Mouse (Mus musculus): ENCODE measurements around the gene Dtx3l. TPM values are rescaled to one million over a fixed set of nuclear protein-coding genes. Genes with fewer than 3 reads are reported as not detected.
A peak's percentile ranks its signal among the peaks of the same experiment; 100 is the strongest.
"Not testable (repeated sequence)": the region's sequence is repeated elsewhere in the genome, so short reads cannot be mapped to it uniquely, and the experiment has no call there.

The Dtx3l gene
- total and polyA plus RNA-seq, 3 experiments: 3.5 to 17.5 (median 15.4) TPM

DNA sequence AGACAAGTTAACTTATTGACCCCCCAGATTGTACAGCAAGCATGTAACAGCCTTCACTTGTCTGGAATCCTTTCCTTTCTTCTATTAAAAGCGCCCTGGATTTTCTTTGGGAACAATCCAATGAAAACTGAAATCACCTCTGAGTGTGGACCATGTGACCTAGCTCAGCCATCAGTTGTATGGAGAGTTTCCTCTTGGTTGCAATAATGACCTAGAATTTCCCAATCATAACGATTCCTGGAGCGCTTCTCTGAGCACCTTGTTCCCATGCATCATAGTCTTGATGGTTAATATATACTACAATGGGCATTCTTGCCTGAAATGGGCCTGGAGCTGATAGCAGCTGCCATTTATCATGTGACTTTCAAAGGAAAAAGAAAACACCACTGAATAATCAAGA, 38.4 kb downstream of the Dtx3l start:
- Histone ChIP-seq H3K4me1 (ENCODE audit: insufficient read depth, low read depth, low read length) (peaks cover 22% of the 10 kb centered on the region), H3K9me3 (replicated peaks) (peaks cover 5% of the 10 kb centered on the region), H3K27me3 (ENCODE audit: insufficient read depth, low read length) (no peaks in the 10 kb centered on the region), H3K36me3 (replicated peaks) (no peaks in the 10 kb centered on the region), H3K4me3 (ENCODE audit: low read depth, low read length) (no peak overlapping the region)
- TF ChIP-seq GATA2 (IDR thresholded peaks at IDR 0.05; ENCODE audit: borderline replicate concordance, low read depth, low read length) (no peak), CTCF (IDR thresholded peaks at IDR 0.05; ENCODE audit: low read depth, low read length) (no peak), TAL1 (conservative IDR thresholded peaks at IDR 0.05; ENCODE audit: low read depth, low read length) (no peak)
- ATAC-seq (ENCODE audit: extremely low read depth, insufficient number of reproducible peaks, low FRiP score, poor library complexity, severe bottlenecking): no peak
- DNase-seq (ENCODE audit: low spot score): no peak

DNA sequence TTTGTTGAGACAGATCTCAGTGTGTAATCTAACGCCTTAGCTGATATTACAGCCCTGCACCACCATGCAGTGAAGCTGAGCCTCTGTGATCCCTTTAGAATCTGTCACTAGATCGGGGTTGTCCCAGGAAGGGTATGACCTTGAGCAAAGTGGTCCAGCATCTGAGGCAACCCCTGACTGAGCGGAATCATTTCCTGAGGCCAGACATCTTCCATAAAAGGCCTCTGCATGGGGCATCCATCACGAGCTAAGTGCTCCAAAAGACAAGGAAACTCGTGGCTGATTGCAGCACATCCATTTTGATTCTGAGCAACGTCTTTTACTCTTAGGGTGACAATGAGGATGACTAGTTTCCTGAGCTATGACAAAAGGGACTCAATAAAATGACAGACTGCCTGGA, 44.0 kb downstream of the Dtx3l start:
- H3K36me3 ChIP-seq (replicated peaks): no peaks in the 10 kb centered on the region
- TF ChIP-seq CTCF (IDR thresholded peaks at IDR 0.05; ENCODE audit: low read depth, low read length): no peak
- no peak for TF ChIP-seq POLR2AphosphoS5 (IDR thresholded peaks at IDR 0.05; ENCODE audit: insufficient replicate concordance, low read depth, low read length)
- TF ChIP-seq GATA1 (IDR thresholded peaks at IDR 0.05; ENCODE audit: borderline replicate concordance, low read length): no peak
- no peak for TF ChIP-seq GATA2 (IDR thresholded peaks at IDR 0.05; ENCODE audit: borderline replicate concordance, low read depth, low read length)
- no peak for TF ChIP-seq TAL1 (conservative IDR thresholded peaks at IDR 0.05; ENCODE audit: low read depth, low read length)
- ATAC-seq (ENCODE audit: extremely low read depth, insufficient number of reproducible peaks, low FRiP score, poor library complexity, severe bottlenecking) (no peak), DNase-seq (ENCODE audit: low spot score) (no peak)
- H3K9me3 ChIP-seq (replicated peaks): no peaks in the 10 kb centered on the region
- no peak overlapping the region for H3K4me3 ChIP-seq (ENCODE audit: low read depth, low read length)
- H3K4me1 ChIP-seq (ENCODE audit: insufficient read depth, low read depth, low read length): peaks cover 4% of the 10 kb centered on the region
- peaks cover 7% of the 10 kb centered on the region; the same call in 1 of the 2 replicates for H3K27me3 ChIP-seq (ENCODE audit: insufficient read depth, low read length)

DNA sequence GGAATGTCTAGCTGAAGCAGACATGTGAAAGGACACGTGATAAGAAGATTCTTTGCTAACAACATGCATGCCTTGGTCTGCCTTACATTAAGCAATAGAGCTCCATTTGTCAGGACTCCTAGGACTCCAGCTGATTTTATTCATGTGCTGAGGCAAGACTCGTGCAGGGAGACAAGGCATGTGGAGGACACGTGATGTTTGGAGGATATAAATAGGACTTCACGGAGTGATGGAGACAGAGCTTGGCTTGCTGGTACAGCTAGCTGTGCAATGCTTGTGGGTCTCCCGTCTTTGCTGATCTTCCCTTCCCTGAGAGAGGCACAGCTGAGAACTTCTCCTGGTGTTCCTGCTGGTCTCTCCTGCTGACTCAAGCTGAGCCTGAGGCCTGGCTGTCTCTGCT, 47.3 kb downstream of the Dtx3l start:
- H3K9me3 ChIP-seq (replicated peaks); H3K36me3 ChIP-seq (replicated peaks); H3K27me3 ChIP-seq (ENCODE audit: insufficient read depth, low read length); DNase-seq (ENCODE audit: low spot score); ATAC-seq (ENCODE audit: extremely low read depth, insufficient number of reproducible peaks, low FRiP score, poor library complexity, severe bottlenecking); H3K4me3 ChIP-seq (ENCODE audit: low read depth, low read length): not testable (repeated sequence)
- peaks cover 14% of the 10 kb centered on the region for H3K4me1 ChIP-seq (ENCODE audit: insufficient read depth, low read depth, low read length)

DNA sequence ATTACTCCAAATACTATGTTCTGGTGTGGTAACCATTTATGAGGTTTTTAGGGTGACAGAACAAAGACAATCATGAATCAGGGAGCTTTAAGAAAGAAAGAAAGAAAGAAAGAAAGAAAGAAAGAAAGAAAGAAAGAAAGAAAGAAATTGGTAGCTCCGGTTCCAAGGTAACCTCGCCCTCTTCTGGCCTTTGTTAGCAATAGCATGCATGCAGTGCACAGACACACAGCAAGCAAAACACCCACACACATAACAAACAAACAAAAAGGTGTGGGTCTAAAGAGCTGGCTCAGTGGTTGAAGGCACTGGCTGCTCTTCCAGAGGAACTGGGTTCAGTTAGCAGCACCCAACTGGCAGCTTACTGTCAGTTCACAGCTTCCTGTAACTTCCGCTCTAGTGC, 48.3 kb downstream of the Dtx3l start:
- Histone ChIP-seq H3K36me3 (replicated peaks) (no peaks in the 10 kb centered on the region), H3K4me3 (ENCODE audit: low read depth, low read length) (no peak overlapping the region), H3K27me3 (ENCODE audit: insufficient read depth, low read length) (peaks cover 7% of the 10 kb centered on the region; the same call in 1 of the 2 replicates), H3K4me1 (ENCODE audit: insufficient read depth, low read depth, low read length) (peaks cover 14% of the 10 kb centered on the region), H3K9me3 (replicated peaks) (no peaks in the 10 kb centered on the region)
- ATAC-seq (ENCODE audit: extremely low read depth, insufficient number of reproducible peaks, low FRiP score, poor library complexity, severe bottlenecking) (no peak), DNase-seq (ENCODE audit: low spot score) (no peak)
- peak; percentile 31; the same call in 1 of the 2 replicates for TF ChIP-seq CTCF (IDR thresholded peaks at IDR 0.05; ENCODE audit: low read depth, low read length)
- no peak for TF ChIP-seq POLR2AphosphoS5 (IDR thresholded peaks at IDR 0.05; ENCODE audit: insufficient replicate concordance, low read depth, low read length)

DNA sequence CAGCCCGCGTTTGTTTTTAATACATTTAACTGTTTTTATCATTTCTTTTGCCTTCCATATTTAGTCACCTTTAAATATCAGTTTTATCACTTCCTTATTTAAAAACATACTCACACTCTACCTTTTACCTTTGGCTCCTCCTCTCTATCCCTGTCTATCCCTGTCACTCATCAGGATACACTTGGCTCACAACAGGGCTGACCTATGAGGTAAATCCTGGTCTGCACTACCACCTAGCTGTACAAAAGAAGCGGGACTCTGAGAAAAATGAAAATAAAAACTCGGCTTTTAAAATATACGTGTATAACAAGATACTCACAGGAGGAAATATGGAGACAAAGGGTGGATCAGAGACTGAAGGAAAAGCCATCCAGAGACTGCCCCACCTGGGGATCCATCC, 50.0 kb downstream of the Dtx3l start:
- Histone ChIP-seq H3K9me3 (replicated peaks) (no peaks in the 10 kb centered on the region), H3K27me3 (ENCODE audit: insufficient read depth, low read length) (peaks cover 7% of the 10 kb centered on the region; the same call in 1 of the 2 replicates), H3K4me1 (ENCODE audit: insufficient read depth, low read depth, low read length) (peaks cover 16% of the 10 kb centered on the region), H3K4me3 (ENCODE audit: low read depth, low read length) (no peak overlapping the region), H3K36me3 (replicated peaks) (no peaks in the 10 kb centered on the region)
- DNase-seq (ENCODE audit: low spot score) (no peak), ATAC-seq (ENCODE audit: extremely low read depth, insufficient number of reproducible peaks, low FRiP score, poor library complexity, severe bottlenecking) (no peak)
- no peak for TF ChIP-seq GATA1 (IDR thresholded peaks at IDR 0.05; ENCODE audit: borderline replicate concordance, low read length)
- TF ChIP-seq POLR2AphosphoS5 (IDR thresholded peaks at IDR 0.05; ENCODE audit: insufficient replicate concordance, low read depth, low read length): no peak
- no peak for TF ChIP-seq CTCF (IDR thresholded peaks at IDR 0.05; ENCODE audit: low read depth, low read length)
- TF ChIP-seq GATA2 (IDR thresholded peaks at IDR 0.05; ENCODE audit: borderline replicate concordance, low read depth, low read length): no peak
- TF ChIP-seq TAL1 (conservative IDR thresholded peaks at IDR 0.05; ENCODE audit: low read depth, low read length): no peak

DNA sequence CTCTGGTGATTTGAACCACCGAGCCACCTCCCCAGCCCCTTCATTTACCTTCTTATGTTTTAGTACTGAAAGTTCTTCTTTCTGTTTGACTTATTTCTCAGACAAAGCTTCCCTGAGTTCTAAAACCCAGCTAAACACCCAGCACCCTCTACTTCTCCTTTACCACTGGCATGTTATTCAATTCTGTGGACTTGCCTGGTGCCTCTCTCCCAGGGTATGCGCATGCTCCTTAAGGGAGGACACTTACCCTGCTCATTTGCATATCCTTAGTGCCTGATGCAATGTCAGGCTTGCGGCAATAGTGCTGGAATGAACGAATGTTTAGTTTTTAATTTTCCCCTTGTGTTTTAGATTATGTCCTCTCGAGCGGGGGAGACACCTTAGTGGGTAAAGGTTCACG, 50.8 kb downstream of the Dtx3l start:
- Histone ChIP-seq H3K27me3 (ENCODE audit: insufficient read depth, low read length) (peaks cover 7% of the 10 kb centered on the region; the same call in 1 of the 2 replicates), H3K4me1 (ENCODE audit: insufficient read depth, low read depth, low read length) (peaks cover 16% of the 10 kb centered on the region), H3K9me3 (replicated peaks) (no peaks in the 10 kb centered on the region), H3K36me3 (replicated peaks) (no peaks in the 10 kb centered on the region), H3K4me3 (ENCODE audit: low read depth, low read length) (no peak overlapping the region)
- ATAC-seq (ENCODE audit: extremely low read depth, insufficient number of reproducible peaks, low FRiP score, poor library complexity, severe bottlenecking): no peak
- no peak for DNase-seq (ENCODE audit: low spot score)
- TF ChIP-seq TAL1 (conservative IDR thresholded peaks at IDR 0.05; ENCODE audit: low read depth, low read length): no peak
- no peak for TF ChIP-seq CTCF (IDR thresholded peaks at IDR 0.05; ENCODE audit: low read depth, low read length)
- TF ChIP-seq POLR2AphosphoS5 (IDR thresholded peaks at IDR 0.05; ENCODE audit: insufficient replicate concordance, low read depth, low read length): no peak
- no peak for TF ChIP-seq GATA2 (IDR thresholded peaks at IDR 0.05; ENCODE audit: borderline replicate concordance, low read depth, low read length)

Other genes with a start within 250 kb of the Dtx3l start
- 18.6 and 23.5 TPM in 2 replicates for gene Dirc2, start 169.8 kb downstream of the Dtx3l start, total RNA-seq (2014; fragmentation: Nextera tagmentation)
- gene Dirc2, start 169.8 kb downstream of the Dtx3l start, total RNA-seq (2017): 13.8 and 14.2 TPM in 2 replicates
- gene Dirc2, start 169.8 kb downstream of the Dtx3l start, polyA plus RNA-seq (2012): 1.9 and 3.3 TPM in 2 replicates
- 17.9 and 18.3 TPM in 2 replicates for gene Hspbap1, start 168.8 kb downstream of the Dtx3l start, total RNA-seq (2014; fragmentation: Nextera tagmentation)
- 17.5 and 18.1 TPM in 2 replicates for gene Hspbap1, start 168.8 kb downstream of the Dtx3l start, total RNA-seq (2017)
- 29.5 and 31.9 TPM in 2 replicates for gene Hspbap1, start 168.8 kb downstream of the Dtx3l start, polyA plus RNA-seq (2012)
- gene Parp14, start 67.6 kb downstream of the Dtx3l start, total RNA-seq (2014; fragmentation: Nextera tagmentation): 3.4 and 5.5 TPM in 2 replicates
- 4.6 and 6.1 TPM in 2 replicates for gene Parp14, start 67.6 kb downstream of the Dtx3l start, total RNA-seq (2017)
- gene Parp14, start 67.6 kb downstream of the Dtx3l start, polyA plus RNA-seq (2012): 1.5 and 2.1 TPM in 2 replicates
- gene Parp9, start 681 bp downstream of the Dtx3l start, total RNA-seq (2014; fragmentation: Nextera tagmentation): 13.5 and 15.2 TPM in 2 replicates
- 32.8 and 36.4 TPM in 2 replicates for gene Parp9, start 681 bp downstream of the Dtx3l start, total RNA-seq (2017)
- gene Parp9, start 681 bp downstream of the Dtx3l start, polyA plus RNA-seq (2012): 1.6 and 2.1 TPM in 2 replicates
- 70.1 and 85.2 TPM in 2 replicates for gene Kpna1, start 39.6 kb upstream of the Dtx3l start, total RNA-seq (2014; fragmentation: Nextera tagmentation)
- 49.2 and 53.7 TPM in 2 replicates for gene Kpna1, start 39.6 kb upstream of the Dtx3l start, total RNA-seq (2017)
- 51.4 and 54.1 TPM in 2 replicates for gene Kpna1, start 39.6 kb upstream of the Dtx3l start, polyA plus RNA-seq (2012)
- gene Wdr5b, start 102.0 kb upstream of the Dtx3l start, total RNA-seq (2014; fragmentation: Nextera tagmentation): 3.5 and 7.1 TPM in 2 replicates
- gene Wdr5b, start 102.0 kb upstream of the Dtx3l start, total RNA-seq (2017): 6.9 and 8.1 TPM in 2 replicates
- 0.19 and 0.50 TPM in 2 replicates for gene Wdr5b, start 102.0 kb upstream of the Dtx3l start, polyA plus RNA-seq (2012)
- gene Fam162a, start 132.4 kb upstream of the Dtx3l start, total RNA-seq (2014; fragmentation: Nextera tagmentation): 136 and 143 TPM in 2 replicates
- gene Fam162a, start 132.4 kb upstream of the Dtx3l start, total RNA-seq (2017): 266 and 272 TPM in 2 replicates
- gene Fam162a, start 132.4 kb upstream of the Dtx3l start, polyA plus RNA-seq (2012): 262 and 411 TPM in 2 replicates
- 71.8 and 93.8 TPM in 2 replicates for gene Ccdc58, start 132.5 kb upstream of the Dtx3l start, total RNA-seq (2014; fragmentation: Nextera tagmentation)
- gene Ccdc58, start 132.5 kb upstream of the Dtx3l start, total RNA-seq (2017): 148 and 250 TPM in 2 replicates
- gene Ccdc58, start 132.5 kb upstream of the Dtx3l start, polyA plus RNA-seq (2012): 4.0 and 6.3 TPM in 2 replicates
- gene Csta1, start 192.1 kb upstream of the Dtx3l start, total RNA-seq (2014; fragmentation: Nextera tagmentation): not detected in 2 replicates
- 0.12 and 0.16 TPM in 2 replicates for gene Csta1, start 192.1 kb upstream of the Dtx3l start, total RNA-seq (2017)
- gene Csta1, start 192.1 kb upstream of the Dtx3l start, polyA plus RNA-seq (2012): not detected in 2 replicates
- not detected in 2 replicates for gene Stfa2l1, start 217.7 kb upstream of the Dtx3l start, total RNA-seq (2014; fragmentation: Nextera tagmentation)
- not detected in 2 replicates for gene Stfa2l1, start 217.7 kb upstream of the Dtx3l start, total RNA-seq (2017)
- gene Stfa2l1, start 217.7 kb upstream of the Dtx3l start, polyA plus RNA-seq (2012): not detected in 2 replicates
- not detected in 2 replicates for gene Gm5483, start 245.1 kb upstream of the Dtx3l start, total RNA-seq (2014; fragmentation: Nextera tagmentation)
- gene Gm5483, start 245.1 kb upstream of the Dtx3l start, total RNA-seq (2017): 0.05 and 0.06 TPM in 2 replicates
- not detected in 2 replicates for gene Gm5483, start 245.1 kb upstream of the Dtx3l start, polyA plus RNA-seq (2012)